Mouse (Mus musculus) liver, embryonic 16.5 days (tissue): ENCODE data around the gene Eif4g3. TPM values are rescaled to one million over a fixed set of nuclear protein-coding genes. Genes with fewer than 3 reads are reported as not detected.
"Not testable (repeated sequence)": the region's sequence is repeated elsewhere in the genome, so short reads cannot be mapped to it uniquely, and the experiment has no call there.

ENCODE experiments used
- ATAC-seq: fragments of 200-750 bp; cut with Nextera tagmentation; 2 replicates; pipeline ENCODE4 v1.8.0; 2017; ENCODE audit warnings: low read depth, mild to moderate bottlenecking, moderate number of reproducible peaks, moderate library complexity
- H3K27ac ChIP-seq: fragments of 300-500 bp; sonication (generic); 2 replicates; pipeline ENCODE4 v1.5.1; 2014; ENCODE audit warnings: mild to moderate bottlenecking, low read length
- H3K27me3 ChIP-seq: fragments of 300-500 bp; sonication (generic); 2 replicates; pipeline ENCODE4 v1.6.1; 2014; ENCODE audit warnings: low read depth, low read length, mixed read lengths; ENCODE audit not compliant: control insufficient read depth, insufficient read depth
- H3K36me3 ChIP-seq: fragments of 300-500 bp; sonication (generic); 2 replicates; pipeline ENCODE4 v1.6.1; 2014; ENCODE audit warnings: mild to moderate bottlenecking; ENCODE audit not compliant: control insufficient read depth, insufficient read depth
- H3K4me1 ChIP-seq: fragments of 300-500 bp; sonication (generic); 2 replicates; pipeline ENCODE4 v1.6.1; 2014; ENCODE audit warnings: low read depth, low read length, mixed read lengths; ENCODE audit not compliant: control insufficient read depth
- H3K4me2 ChIP-seq: fragments of 300-500 bp; sonication (generic); 2 replicates; pipeline ENCODE4 v1.6.1; 2014; ENCODE audit warnings: low read depth, low read length, mixed read lengths
- H3K4me3 ChIP-seq: fragments of 300-500 bp; sonication (generic); 2 replicates; pipeline ENCODE4 v1.5.1; 2014; ENCODE audit warnings: low read depth, mild to moderate bottlenecking, low read length
- H3K9ac ChIP-seq: fragments of 300-500 bp; sonication (generic); 2 replicates; pipeline ENCODE4 v1.6.1; 2014; ENCODE audit warnings: low read depth, low read length
- H3K9me3 ChIP-seq: fragments of 300-500 bp; sonication (generic); replicated peaks from 2 replicates; pipeline ENCODE4 v1.6.1; 2016; ENCODE audit warnings: low read length; ENCODE audit not compliant: control insufficient read depth
- WGBS: fragments of 180-500 bp; shearing (Covaris S2); extraction: QIAGEN DNeasy Blood & Tissue Kit; methylation state at CpG from one replicate; pipeline ENCODE4 v1.1.7; 2014; ENCODE audit not compliant: insufficient replicate concordance; 5-methylcytosine and 5-hydroxymethylcytosine counted together
- polyA plus RNA-seq: library from polyadenylated mRNA; unstranded; fragments of >200 nt; fragmentation: Nextera tagmentation; extraction: Ambion mirVana; gene quantifications from 2 replicates; pipeline ENCODE4 v1.2.1, GENCODE M21; 2015

Gene Eif4g3
- polyA plus RNA-seq, 1 experiment from 2014 or later = 6.4 TPM

DNA sequence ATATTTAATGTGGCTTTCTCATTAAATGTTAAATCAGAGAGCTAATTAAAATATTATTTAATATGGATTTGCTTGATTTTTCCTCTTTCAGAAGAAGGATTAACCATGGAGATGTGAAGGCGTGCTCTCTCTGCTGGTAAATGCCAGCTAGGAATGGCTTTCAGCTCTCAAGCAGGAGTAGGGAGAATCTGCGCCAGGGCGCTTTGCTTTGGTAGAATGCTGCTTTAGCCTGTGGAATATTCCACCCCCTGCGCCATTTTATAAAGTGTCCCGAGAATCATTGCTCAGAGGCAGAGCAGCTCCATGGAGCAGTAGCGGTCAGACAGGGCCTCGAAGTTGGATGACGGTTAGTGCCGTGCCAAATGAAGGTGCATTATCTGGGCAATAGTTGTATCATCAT lies 58.7 kb downstream of the Eif4g3 start:
- Histone ChIP-seq H3K27me3 (no peaks in the 10 kb centered on the region), H3K4me2 (no peak overlapping the region), H3K9ac (no peak overlapping the region), H3K9me3 (no peaks in the 10 kb centered on the region), H3K27ac (no peak overlapping the region), H3K4me3 (no peak overlapping the region), H3K36me3 (no peaks in the 10 kb centered on the region; the same call in 1 of the 2 replicates), H3K4me1 (no peaks in the 10 kb centered on the region)
- no peak for ATAC-seq
- 89% methylated on average over 9 of the region's 9 CpGs for WGBS

DNA sequence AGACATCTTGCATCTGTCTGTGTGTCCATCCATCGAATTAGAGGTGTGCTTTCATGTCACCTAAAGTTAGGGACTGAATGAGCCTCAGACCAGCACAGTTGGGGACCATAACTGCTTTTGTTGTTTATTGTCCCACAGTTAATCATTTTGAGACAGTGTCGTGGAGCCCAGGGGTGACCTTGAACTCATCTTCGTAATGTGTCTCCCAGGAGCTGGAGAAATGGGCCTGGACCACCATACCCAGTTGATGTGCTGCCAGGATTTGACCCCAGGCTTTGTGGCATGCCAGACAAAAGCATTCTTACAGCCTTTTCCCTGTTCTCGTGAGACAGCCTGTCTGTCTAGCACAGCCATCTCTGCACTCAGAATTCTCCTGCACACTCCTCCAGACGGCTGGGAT lies 63.8 kb downstream of the Eif4g3 start:
- ATAC-seq = no peak
- Histone ChIP-seq H3K9me3 (no peaks in the 10 kb centered on the region), H3K27ac (no peak overlapping the region), H3K9ac (no peak overlapping the region), H3K27me3 (no peaks in the 10 kb centered on the region), H3K4me2 (no peak overlapping the region), H3K4me3 (no peak overlapping the region), H3K4me1 (no peaks in the 10 kb centered on the region), H3K36me3 (peaks cover 6% of the 10 kb centered on the region)
- 73% methylated on average over 5 of the region's 5 CpGs for WGBS

DNA sequence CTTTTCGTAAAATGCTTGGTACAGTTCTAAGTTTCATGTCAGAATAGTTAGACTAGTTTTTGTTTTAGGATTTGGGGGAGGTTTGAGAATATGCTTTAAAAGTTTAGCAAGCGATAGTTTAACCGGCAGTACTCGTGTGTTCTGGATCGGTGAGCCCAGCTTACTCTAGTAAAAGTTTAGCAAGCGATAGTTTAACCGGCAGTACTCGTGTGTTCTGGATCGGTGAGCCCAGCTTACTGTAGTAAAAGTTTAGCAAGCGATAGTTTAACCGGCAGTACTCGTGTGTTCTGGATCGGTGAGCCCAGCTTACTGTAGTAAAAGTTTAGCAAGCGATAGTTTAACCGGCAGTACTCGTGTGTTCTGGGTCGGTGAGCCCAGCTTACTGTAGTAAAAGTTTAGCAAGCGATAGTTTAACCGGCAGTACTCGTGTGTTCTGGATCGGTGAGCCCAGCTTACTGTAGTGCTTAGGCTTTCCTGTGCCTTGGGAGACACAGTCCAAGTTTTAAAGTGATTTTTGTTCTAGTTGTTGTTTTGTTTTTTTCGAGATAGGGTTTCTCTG lies 64.5 kb downstream of the Eif4g3 start:
- H3K4me2 ChIP-seq, H3K27ac ChIP-seq, H3K9ac ChIP-seq, H3K4me3 ChIP-seq, H3K36me3 ChIP-seq, H3K4me1 ChIP-seq, H3K27me3 ChIP-seq, H3K9me3 ChIP-seq, ATAC-seq: not testable (repeated sequence)
- 87% methylated on average over 22 of the region's 22 CpGs for WGBS

DNA sequence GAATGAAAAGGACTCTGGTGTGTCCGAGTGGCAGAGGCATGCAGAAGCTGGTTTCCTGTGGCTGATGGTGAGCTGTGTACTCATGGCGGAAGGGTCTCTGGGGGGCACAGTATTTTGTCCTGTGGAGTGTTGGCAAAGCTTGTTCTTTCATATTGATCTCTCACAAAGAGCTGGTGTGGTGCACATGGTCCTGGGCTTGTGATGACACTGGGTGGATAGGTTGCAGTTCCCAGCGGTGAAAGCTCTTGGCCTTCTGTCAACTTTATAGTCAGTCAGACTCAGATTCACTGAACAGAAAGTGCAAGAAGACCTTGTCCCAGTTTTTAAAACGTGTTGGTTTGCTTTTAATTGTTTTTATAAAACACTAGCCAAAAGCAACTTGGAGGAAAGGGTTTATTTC lies 68.3 kb downstream of the Eif4g3 start:
- Histone ChIP-seq H3K4me3 (no peak overlapping the region), H3K27ac (no peak overlapping the region), H3K36me3 (peaks cover 6% of the 10 kb centered on the region), H3K4me1 (peaks cover 8% of the 10 kb centered on the region), H3K9me3 (no peaks in the 10 kb centered on the region), H3K4me2 (no peak overlapping the region), H3K27me3 (no peaks in the 10 kb centered on the region), H3K9ac (no peak overlapping the region)
- WGBS = 68% methylated on average over 4 of the region's 4 CpGs
- ATAC-seq = no peak

DNA sequence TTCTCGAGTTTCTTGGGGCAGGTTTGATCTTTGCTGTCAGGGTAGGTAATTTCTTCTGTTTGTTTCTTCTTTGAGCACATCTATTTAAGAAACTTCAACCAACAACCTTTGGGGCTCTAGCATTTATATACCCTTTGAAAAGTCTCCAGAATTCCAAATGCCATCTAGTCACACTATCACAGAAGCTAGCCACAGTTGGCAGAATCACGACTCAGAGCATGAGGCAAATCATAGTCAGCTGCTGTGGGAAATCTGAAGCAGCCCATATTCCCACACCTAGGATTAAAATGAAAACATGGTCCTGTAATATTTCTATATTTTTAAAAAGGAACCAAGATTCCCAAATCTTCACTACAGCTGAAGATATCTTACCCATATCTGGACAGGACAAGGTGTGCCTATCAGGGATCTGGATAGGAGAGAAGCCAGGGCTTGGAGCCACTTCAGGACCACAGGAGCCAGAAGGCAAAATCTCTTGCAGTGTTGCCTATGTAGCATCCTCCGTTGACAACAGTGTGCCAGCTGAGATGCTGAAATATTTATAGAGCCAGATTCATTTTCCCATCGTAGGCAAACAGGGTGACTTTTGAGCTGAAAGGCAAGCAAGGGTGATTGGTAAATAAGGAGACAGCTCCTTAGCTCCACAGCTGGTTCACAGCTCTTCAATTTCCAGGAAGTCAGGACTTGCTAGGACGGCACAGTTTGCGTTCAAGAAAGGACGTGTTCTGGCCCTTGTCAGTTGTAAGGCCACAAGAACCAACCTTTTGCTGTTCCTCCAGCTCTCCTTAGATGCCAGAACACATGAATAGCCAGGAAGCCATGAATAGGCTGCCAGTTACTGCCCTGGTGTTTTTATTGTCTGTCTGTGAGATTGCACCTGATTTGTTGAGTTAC lies 70.8 kb downstream of the Eif4g3 start:
- H3K4me1 ChIP-seq = peaks cover 8% of the 10 kb centered on the region
- H3K27ac ChIP-seq = no peak overlapping the region
- H3K9me3 ChIP-seq = no peaks in the 10 kb centered on the region
- no peaks in the 10 kb centered on the region for H3K27me3 ChIP-seq
- no peak overlapping the region for H3K4me2 ChIP-seq
- H3K4me3 ChIP-seq = no peak overlapping the region
- no peaks in the 10 kb centered on the region for H3K36me3 ChIP-seq
- WGBS = 73% methylated on average over 7 of the region's 7 CpGs
- no peak for ATAC-seq
- H3K9ac ChIP-seq = no peak overlapping the region

DNA sequence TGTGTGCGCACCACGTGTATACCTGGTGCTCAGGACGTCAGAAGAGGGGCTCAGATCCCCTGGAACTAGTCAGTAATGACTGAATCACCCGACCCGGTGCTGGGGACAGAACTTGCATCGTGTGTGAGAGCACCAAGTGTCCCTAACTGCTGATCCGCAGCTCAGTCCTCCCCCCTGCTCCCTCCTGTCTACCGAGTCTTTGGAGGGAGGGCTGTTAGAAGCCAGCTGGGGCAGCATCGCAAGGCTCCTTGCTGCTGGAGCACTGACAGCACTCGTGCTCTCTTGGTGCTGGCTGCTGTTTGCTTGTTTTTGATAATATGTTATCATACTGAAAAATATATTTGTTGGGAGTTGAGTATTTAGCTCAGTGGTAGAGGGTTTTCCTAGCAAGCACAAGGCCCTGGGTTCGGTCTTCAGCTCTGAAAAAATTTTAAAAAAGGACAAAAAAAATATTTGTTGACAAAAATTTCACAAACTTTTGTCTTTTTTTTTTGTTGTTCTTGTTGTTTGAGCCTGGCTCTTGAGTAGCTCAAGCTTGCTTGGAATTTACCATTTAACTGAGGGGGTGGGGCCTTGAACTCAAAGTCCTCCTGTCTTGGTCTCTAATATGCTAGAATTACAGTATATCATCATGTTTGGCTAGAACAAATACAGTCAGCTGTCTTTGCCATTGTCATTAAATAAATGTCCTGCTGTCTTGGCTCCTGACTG lies 72.2 kb downstream of the Eif4g3 start:
- Histone ChIP-seq H3K4me1 (peaks cover 8% of the 10 kb centered on the region), H3K4me3 (no peak overlapping the region), H3K36me3 (peaks cover under 1% of the 10 kb centered on the region; the same call in 1 of the 2 replicates), H3K4me2 (peak overlapping the region; percentile 5; the same call in 1 of the 2 replicates), H3K27me3 (no peaks in the 10 kb centered on the region), H3K9me3 (no peaks in the 10 kb centered on the region), H3K27ac (peak overlapping the region; percentile 81), H3K9ac (no peak overlapping the region)
- WGBS = 56% methylated on average over 11 of the region's 11 CpGs
- ATAC-seq = no peak

DNA sequence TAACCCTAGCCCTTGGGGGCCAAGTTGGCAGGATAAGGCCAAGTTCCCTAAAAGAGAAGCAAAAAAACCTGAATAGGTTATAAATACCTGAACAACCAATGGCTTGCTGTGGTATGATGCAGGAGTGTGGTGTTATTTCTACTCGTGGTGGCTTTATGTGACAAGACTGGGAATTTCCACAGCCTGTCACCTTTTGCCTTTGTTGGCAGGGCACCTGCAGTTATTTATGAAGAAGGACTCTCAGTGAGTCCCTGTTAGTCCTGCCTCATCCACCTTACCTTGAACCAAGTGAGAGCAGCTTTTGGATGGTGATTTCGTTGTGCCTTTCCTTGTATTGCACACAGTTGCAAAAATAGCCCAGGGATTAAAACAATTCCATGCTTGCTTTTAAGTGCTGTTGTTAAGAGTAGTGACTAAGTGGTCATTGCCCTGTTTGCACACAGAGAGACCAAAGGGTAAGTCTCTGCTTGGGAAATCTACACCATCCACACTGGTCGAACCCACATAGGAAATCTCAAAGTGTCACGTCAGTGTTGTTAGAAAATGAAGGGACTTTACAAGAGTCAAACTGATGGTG lies 72.9 kb downstream of the Eif4g3 start:
- H3K4me2 ChIP-seq = peak overlapping the region; percentile 5; the same call in 1 of the 2 replicates
- 54% methylated on average over 4 of the region's 4 CpGs for WGBS
- peaks cover 3% of the 10 kb centered on the region; the same call in 1 of the 2 replicates for H3K36me3 ChIP-seq

DNA sequence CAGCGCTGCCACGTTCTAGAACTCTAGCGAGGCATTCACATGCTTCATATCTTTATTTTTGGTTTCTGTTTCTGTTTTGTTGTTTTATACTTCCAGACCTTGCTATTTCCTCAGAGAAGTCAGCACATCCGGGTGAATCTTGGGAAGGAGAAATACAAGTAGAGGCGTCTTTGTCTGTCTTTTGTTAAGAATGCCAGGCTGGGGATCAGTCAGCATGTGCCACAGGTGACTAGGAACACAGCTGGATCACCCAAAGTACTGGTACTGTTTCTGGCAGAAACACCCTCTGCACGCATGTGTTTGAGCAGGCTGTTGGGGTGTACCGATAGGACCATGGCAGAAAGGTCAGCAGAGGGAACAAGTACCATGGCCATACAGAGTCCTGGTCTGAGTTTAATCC lies 73.6 kb downstream of the Eif4g3 start:
- Histone ChIP-seq H3K27me3 (no peaks in the 10 kb centered on the region), H3K4me1 (peaks cover 8% of the 10 kb centered on the region), H3K9me3 (no peaks in the 10 kb centered on the region), H3K4me2 (no peak overlapping the region; the same call in 1 of the 2 replicates), H3K27ac (peak overlapping the region; percentile 81), H3K4me3 (no peak overlapping the region), H3K36me3 (peaks cover 3% of the 10 kb centered on the region; the same call in 1 of the 2 replicates), H3K9ac (no peak overlapping the region)
- no peak for ATAC-seq
- WGBS = 72% methylated on average over 7 of the region's 7 CpGs

More for the DNA sequence above, 72.9 kb downstream of the Eif4g3 start:
- ATAC-seq = peak; percentile 86
- Histone ChIP-seq H3K4me3 (no peak overlapping the region), H3K4me1 (peaks cover 8% of the 10 kb centered on the region), H3K27me3 (no peaks in the 10 kb centered on the region), H3K9ac (no peak overlapping the region), H3K9me3 (no peaks in the 10 kb centered on the region), H3K27ac (peak overlapping the region; percentile 81)
